Mouse (Mus musculus): ENCODE measurements around the gene Bicra. TPM values are rescaled to one million over a fixed set of nuclear protein-coding genes. Genes with fewer than 3 reads are reported as not detected.

The Bicra gene
- polyA plus RNA-seq, 1 experiment: 5.9 TPM

- no peaks in the 10 kb centered on the region for H3K36me3 ChIP-seq (ENCODE audit: control insufficient read depth, insufficient read depth, low read length)
- no peak overlapping the region for H3K27ac ChIP-seq (ENCODE audit: control insufficient read depth, insufficient read depth, low read depth, low read length)
- H3K4me1 ChIP-seq (ENCODE audit: control insufficient read depth, insufficient read depth, low read length): peaks cover 5% of the 10 kb centered on the region
- no peaks in the 10 kb centered on the region for H3K27me3 ChIP-seq (ENCODE audit: control insufficient read depth, insufficient read depth, low read length)
- peak overlapping the region; percentile 87 for H3K4me3 ChIP-seq (ENCODE audit: control insufficient read depth, low read depth, low read length)
- TF ChIP-seq POLR2A (IDR thresholded peaks at IDR 0.05; ENCODE audit: control insufficient read depth, low read depth, low read length) (no peak), CTCF (IDR thresholded peaks at IDR 0.05; ENCODE audit: control insufficient read depth, insufficient read depth, insufficient replicate concordance, low read depth, low read length) (0 out of 2 replicates have a peak, but pooled peaks have one; percentile 5)
These were observed 59.9 kb downstream of the Bicra start for GRCm38 (mm10) chr7:15987661-15988356.

GRCm38 (mm10) chr7:15982729-15983407 is 64.9 kb downstream of the Bicra start:
- H3K36me3 ChIP-seq (ENCODE audit: control insufficient read depth, insufficient read depth, low read length): no peaks in the 10 kb centered on the region
- H3K4me1 ChIP-seq (ENCODE audit: control insufficient read depth, insufficient read depth, low read length): peaks cover 18% of the 10 kb centered on the region
- no peak overlapping the region for H3K27ac ChIP-seq (ENCODE audit: control insufficient read depth, insufficient read depth, low read depth, low read length)
- no peak overlapping the region for H3K4me3 ChIP-seq (ENCODE audit: control insufficient read depth, low read depth, low read length)
- TF ChIP-seq CTCF (IDR thresholded peaks at IDR 0.05; ENCODE audit: control insufficient read depth, insufficient read depth, insufficient replicate concordance, low read depth, low read length): no peak
- TF ChIP-seq POLR2A (IDR thresholded peaks at IDR 0.05; ENCODE audit: control insufficient read depth, low read depth, low read length): no peak
- H3K27me3 ChIP-seq (ENCODE audit: control insufficient read depth, insufficient read depth, low read length): no peaks in the 10 kb centered on the region

GRCm38 (mm10) chr7:15981538-15981937 is 66.2 kb downstream of the Bicra start:
- H3K27me3 ChIP-seq (ENCODE audit: control insufficient read depth, insufficient read depth, low read length): no peaks in the 10 kb centered on the region
- H3K36me3 ChIP-seq (ENCODE audit: control insufficient read depth, insufficient read depth, low read length): no peaks in the 10 kb centered on the region
- no peak for TF ChIP-seq CTCF (IDR thresholded peaks at IDR 0.05; ENCODE audit: control insufficient read depth, insufficient read depth, insufficient replicate concordance, low read depth, low read length)
- peak overlapping the region; percentile 44 for H3K27ac ChIP-seq (ENCODE audit: control insufficient read depth, insufficient read depth, low read depth, low read length)
- no peak overlapping the region for H3K4me3 ChIP-seq (ENCODE audit: control insufficient read depth, low read depth, low read length)
- peaks cover 13% of the 10 kb centered on the region for H3K4me1 ChIP-seq (ENCODE audit: control insufficient read depth, insufficient read depth, low read length)

GRCm38 (mm10) chr7:15980246-15980645 is 67.5 kb downstream of the Bicra start:
- no peak overlapping the region for H3K4me3 ChIP-seq (ENCODE audit: control insufficient read depth, low read depth, low read length)
- H3K36me3 ChIP-seq (ENCODE audit: control insufficient read depth, insufficient read depth, low read length): no peaks in the 10 kb centered on the region
- TF ChIP-seq CTCF (IDR thresholded peaks at IDR 0.05; ENCODE audit: control insufficient read depth, insufficient read depth, insufficient replicate concordance, low read depth, low read length) (no peak), POLR2A (IDR thresholded peaks at IDR 0.05; ENCODE audit: control insufficient read depth, low read depth, low read length) (peak; percentile 22; the same call in 1 of the 2 replicates)
- peak overlapping the region; percentile 44; the same call in 1 of the 2 replicates for H3K27ac ChIP-seq (ENCODE audit: control insufficient read depth, insufficient read depth, low read depth, low read length)
- peaks cover 18% of the 10 kb centered on the region for H3K4me1 ChIP-seq (ENCODE audit: control insufficient read depth, insufficient read depth, low read length)
- H3K27me3 ChIP-seq (ENCODE audit: control insufficient read depth, insufficient read depth, low read length): no peaks in the 10 kb centered on the region

GRCm38 (mm10) chr7:15975904-15976303 is 71.8 kb downstream of the Bicra start:
- Histone ChIP-seq H3K36me3 (ENCODE audit: control insufficient read depth, insufficient read depth, low read length) (no peaks in the 10 kb centered on the region), H3K27ac (ENCODE audit: control insufficient read depth, insufficient read depth, low read depth, low read length) (no peak overlapping the region), H3K4me3 (ENCODE audit: control insufficient read depth, low read depth, low read length) (no peak overlapping the region), H3K27me3 (ENCODE audit: control insufficient read depth, insufficient read depth, low read length) (no peaks in the 10 kb centered on the region), H3K4me1 (ENCODE audit: control insufficient read depth, insufficient read depth, low read length) (peaks cover 23% of the 10 kb centered on the region)
- TF ChIP-seq POLR2A (IDR thresholded peaks at IDR 0.05; ENCODE audit: control insufficient read depth, low read depth, low read length) (no peak), CTCF (IDR thresholded peaks at IDR 0.05; ENCODE audit: control insufficient read depth, insufficient read depth, insufficient replicate concordance, low read depth, low read length) (peak; percentile 92)

GRCm38 (mm10) chr7:15975451-15975850 is 72.3 kb downstream of the Bicra start:
- H3K36me3 ChIP-seq (ENCODE audit: control insufficient read depth, insufficient read depth, low read length): no peaks in the 10 kb centered on the region
- no peak overlapping the region for H3K4me3 ChIP-seq (ENCODE audit: control insufficient read depth, low read depth, low read length)
- no peak overlapping the region for H3K27ac ChIP-seq (ENCODE audit: control insufficient read depth, insufficient read depth, low read depth, low read length)
- TF ChIP-seq CTCF (IDR thresholded peaks at IDR 0.05; ENCODE audit: control insufficient read depth, insufficient read depth, insufficient replicate concordance, low read depth, low read length) (no peak), POLR2A (IDR thresholded peaks at IDR 0.05; ENCODE audit: control insufficient read depth, low read depth, low read length) (no peak)
- H3K27me3 ChIP-seq (ENCODE audit: control insufficient read depth, insufficient read depth, low read length): no peaks in the 10 kb centered on the region
- peaks cover 22% of the 10 kb centered on the region for H3K4me1 ChIP-seq (ENCODE audit: control insufficient read depth, insufficient read depth, low read length)

- TF ChIP-seq CTCF (IDR thresholded peaks at IDR 0.05; ENCODE audit: control insufficient read depth, insufficient read depth, insufficient replicate concordance, low read depth, low read length): peak; percentile 83; the same call in 1 of the 2 replicates
- TF ChIP-seq POLR2A (IDR thresholded peaks at IDR 0.05; ENCODE audit: control insufficient read depth, low read depth, low read length): no peak
- no peaks in the 10 kb centered on the region for H3K27me3 ChIP-seq (ENCODE audit: control insufficient read depth, insufficient read depth, low read length)
- H3K4me3 ChIP-seq (ENCODE audit: control insufficient read depth, low read depth, low read length): no peak overlapping the region
- peaks cover 22% of the 10 kb centered on the region for H3K4me1 ChIP-seq (ENCODE audit: control insufficient read depth, insufficient read depth, low read length)
- H3K27ac ChIP-seq (ENCODE audit: control insufficient read depth, insufficient read depth, low read depth, low read length): no peak overlapping the region
- H3K36me3 ChIP-seq (ENCODE audit: control insufficient read depth, insufficient read depth, low read length): no peaks in the 10 kb centered on the region
These were observed 73.0 kb downstream of the Bicra start for GRCm38 (mm10) chr7:15974712-15975111.
